Mouse (Mus musculus): ENCODE measurements around the gene B4galt2. TPM values are rescaled to one million over a fixed set of nuclear protein-coding genes. Genes with fewer than 3 reads are reported as not detected.

B4galt2 gene
- not detected for total RNA-seq (2023)

DNA sequence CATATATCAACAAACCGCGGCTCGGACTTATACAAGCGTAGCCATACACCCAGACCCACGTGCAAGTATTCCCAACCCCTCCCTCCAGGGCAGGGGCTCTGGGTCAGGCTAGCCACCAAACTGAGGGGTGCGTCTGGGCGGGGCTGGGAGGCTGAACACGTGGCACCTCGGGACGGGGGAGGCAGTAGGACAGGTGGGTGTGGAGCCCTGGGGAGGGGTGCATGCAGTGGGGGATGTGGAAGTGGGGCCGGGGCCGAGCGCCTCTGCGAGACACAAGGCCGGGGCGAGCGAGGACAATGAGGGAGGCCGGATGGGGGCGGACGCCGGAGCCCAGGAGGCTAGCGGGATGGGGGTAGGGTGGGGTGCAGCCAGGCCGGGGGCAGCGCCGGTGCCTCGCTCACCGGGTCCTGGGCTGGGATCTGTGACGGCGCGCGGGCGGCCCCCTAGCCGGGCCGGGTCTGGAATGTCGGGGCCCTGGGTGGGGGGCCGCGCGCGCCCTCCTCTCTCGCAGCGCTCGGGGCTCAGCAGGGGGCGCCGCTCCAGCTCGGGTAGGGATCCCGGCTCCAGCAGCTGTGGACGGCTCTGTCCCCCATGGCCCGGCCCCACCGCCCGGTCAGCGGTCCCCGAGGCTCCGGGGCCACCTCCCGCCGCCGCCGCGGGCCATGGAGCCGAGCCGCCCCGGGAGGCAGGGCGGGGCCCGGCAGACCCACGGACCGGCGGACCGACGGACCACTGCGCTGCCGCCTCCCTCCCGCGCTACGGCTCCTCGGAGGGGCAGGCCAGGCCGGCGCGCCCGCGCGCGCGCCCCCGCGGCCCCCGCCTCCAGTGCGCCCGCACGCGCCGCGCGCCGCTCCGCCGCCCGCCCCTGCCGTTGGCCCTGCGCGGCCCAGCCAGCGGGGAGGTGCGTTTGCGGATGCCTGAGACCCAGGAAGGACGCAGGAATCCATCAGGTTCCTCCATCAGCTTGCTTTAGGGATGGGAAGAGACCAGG, at the start of gene B4galt2:
Gene B4galt2 (minus strand): TSS at position 787 of the 991 bp plus-strand sequence.

DNA sequence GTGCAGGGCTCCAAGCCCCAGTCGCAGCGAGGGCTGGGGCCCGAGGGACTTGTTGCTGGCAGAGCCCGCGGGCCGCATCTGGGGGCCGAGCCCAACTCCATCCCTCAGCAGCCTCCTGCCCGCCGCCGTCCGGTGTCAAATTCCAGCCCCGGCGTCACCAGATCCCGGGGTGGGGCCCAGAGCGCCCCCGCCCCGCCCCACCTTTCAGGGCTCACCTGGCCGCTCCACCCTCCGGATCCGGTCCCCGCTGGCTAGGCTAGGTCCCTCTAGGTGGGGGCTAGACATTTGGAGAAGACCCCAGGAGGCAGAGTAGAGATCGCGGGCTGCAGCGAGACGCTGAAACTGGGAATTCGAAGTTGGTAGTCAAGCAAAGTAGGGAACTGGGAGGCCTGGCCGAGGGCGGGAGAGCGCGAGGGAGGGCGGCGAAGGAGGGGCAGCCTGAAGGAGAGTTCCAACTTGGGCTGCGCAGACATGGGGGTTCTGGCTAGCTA, 46.1 kb upstream of the B4galt2 start, which contains the start of gene Artn:
Gene Artn (minus strand): TSS at position 373 of the 491 bp plus-strand sequence.

DNA sequence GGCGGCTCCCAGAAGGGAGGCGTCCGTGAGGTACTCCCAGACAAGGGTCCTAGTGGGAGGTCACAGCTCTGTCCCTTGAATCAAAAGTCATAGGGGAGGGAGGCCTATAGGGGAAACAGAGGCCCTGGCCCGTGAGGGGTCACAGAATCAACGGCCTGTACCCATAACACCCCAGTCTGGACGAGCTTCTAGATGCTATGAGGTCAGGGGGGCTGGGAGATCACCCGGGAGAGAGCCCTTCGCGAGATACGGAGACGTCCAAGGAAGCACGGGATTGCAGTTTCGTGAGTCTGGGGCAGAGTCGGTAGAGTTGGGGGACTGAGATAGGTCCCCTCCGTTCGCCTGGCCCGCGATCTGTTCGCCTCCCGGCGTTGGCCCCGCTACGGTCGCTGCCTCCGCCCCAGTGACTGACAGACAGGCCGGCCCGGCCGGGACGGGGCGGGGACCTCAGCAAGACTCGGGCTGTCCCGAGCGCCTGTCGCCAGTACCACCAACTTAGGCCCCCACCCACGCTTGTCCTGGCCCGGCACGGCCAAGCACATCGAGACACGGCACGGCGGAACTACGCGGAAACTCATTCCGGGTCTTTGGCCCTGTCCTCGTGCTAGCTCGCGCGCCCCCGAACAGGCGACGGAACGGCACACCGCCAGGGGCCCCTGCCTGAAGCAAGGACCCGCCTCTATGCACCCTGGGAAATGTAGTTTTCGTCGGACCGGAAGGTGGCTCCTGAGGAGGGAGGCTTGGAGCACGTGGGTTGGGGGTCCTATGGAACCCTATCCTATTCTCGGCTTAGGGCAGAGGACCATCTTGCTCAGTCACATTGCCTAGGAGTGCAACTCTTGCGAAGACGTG, 31.5 kb upstream of the B4galt2 start, which contains the start of gene Ipo13:
Gene Ipo13 (minus strand): TSS at position 409 of the 852 bp plus-strand sequence.

GRCm38 (mm10) chr4:117891738-117892161, 8.5 kb upstream of the B4galt2 start, which contains the start of gene Dph2:
Gene Dph2 (minus strand): TSS chr4:117892032.

DNA sequence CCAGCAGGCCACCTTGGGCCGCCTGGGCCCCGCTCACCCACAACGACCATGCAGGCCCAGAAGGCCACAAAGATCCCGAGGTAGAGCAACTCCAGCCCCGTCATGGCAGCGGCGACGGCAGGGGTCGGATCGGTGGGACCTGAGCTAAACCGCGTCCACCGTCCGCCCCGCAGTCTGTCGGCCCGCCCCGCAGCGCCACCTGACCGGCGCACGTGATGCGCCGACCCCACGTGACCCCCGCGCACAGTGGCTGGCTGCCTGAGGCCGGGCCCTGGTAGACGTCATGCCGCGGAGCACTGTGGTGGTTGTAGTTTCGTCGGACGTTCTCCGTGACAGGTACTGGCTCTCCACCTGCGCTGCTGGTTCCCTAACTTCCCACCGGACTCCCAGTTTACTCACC, 3.8 kb upstream of the B4galt2 start, which contains the start of gene Atp6v0b:
Gene Atp6v0b (minus strand): TSS at position 201 of the 400 bp plus-strand sequence.

DNA sequence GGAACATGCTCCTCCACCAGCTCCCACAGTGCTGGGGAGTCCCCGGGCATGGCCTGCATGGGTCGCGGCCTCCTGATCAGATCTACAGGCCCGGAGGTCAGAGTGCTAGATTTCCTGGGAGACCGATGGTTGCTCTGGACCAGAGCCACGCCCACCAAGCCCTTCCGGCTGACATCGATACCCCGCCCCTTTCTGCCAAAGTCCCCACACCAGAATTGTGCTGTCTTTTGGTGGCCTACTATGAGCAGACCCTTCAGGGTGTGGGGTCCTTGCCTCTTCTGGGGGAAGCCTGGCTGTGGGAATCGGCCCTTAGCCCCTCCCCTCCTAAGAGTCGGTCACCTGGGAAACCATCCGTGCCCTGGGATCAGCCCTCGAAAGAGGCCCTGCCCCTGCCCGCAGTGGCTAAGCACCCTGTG, 10.8 kb downstream of the B4galt2 start, which contains the start of gene Ccdc24:
Gene Ccdc24 (minus strand): TSS at position 87 of the 416 bp plus-strand sequence.

GRCm38 (mm10) chr4:117834457-117834844, 48.8 kb downstream of the B4galt2 start, which contains the start of gene Slc6a9:
Gene Slc6a9 (plus strand): TSS chr4:117834506.

Other genes with a start within 250 kb of the B4galt2 start
- gene Dmap1, start 201.2 kb downstream of the B4galt2 start, total RNA-seq (2023): 25.6 TPM
- not detected for gene Gm12845, start 159.1 kb downstream of the B4galt2 start, total RNA-seq (2023)
- gene Klf17, start 117.8 kb downstream of the B4galt2 start, total RNA-seq (2023): not detected
- 1.5 TPM for gene Slc6a9, start 49.0 kb downstream of the B4galt2 start, total RNA-seq (2023)
- not detected for gene Ccdc24, start 10.9 kb downstream of the B4galt2 start, total RNA-seq (2023)
- gene Atp6v0b, start 3.8 kb upstream of the B4galt2 start, total RNA-seq (2023): 76.9 TPM
- gene Dph2, start 8.5 kb upstream of the B4galt2 start, total RNA-seq (2023): 9.3 TPM
- gene Ipo13, start 31.5 kb upstream of the B4galt2 start, total RNA-seq (2023): 43.5 TPM
- not detected for gene Artn, start 46.3 kb upstream of the B4galt2 start, total RNA-seq (2023)